Mouse (Mus musculus) ES-E14 (cell line): ENCODE results near the gene Pheta1. TPM values are rescaled to one million over a fixed set of nuclear protein-coding genes. Genes with fewer than 3 reads are reported as not detected.

Experiments
- DNase-seq: peaks from one replicate; pipeline ENCODE4 v3.0.0-alpha.2; 2013; ENCODE audit warnings: low read depth, low spot score
- H3K27ac ChIP-seq: 2 replicates; pipeline ENCODE4 v1.5.1; 2012; ENCODE audit warnings: low read depth, mild to moderate bottlenecking, low read length, moderate library complexity, mixed read lengths; ENCODE audit not compliant: poor library complexity, insufficient read depth, severe bottlenecking
- H3K36me3 ChIP-seq: 2 replicates; pipeline ENCODE4 v1.6.1; 2012; ENCODE audit warnings: mild to moderate bottlenecking, low read length, moderate library complexity, mixed read lengths; ENCODE audit not compliant: control insufficient read depth, poor library complexity, insufficient read depth, severe bottlenecking
- H3K4me1 ChIP-seq, 2 experiments: fragments of 150-350 bp in 1 of 2; sonication (generic) in 1 of 2; 2 replicates each; pipeline ENCODE4 v1.6.1; 2012; ENCODE audit warnings: low read length in 2 of 2, mild to moderate bottlenecking in 1 of 2, mixed read lengths in 1 of 2; ENCODE audit not compliant: control insufficient read depth in 2 of 2, insufficient read depth in 2 of 2, poor library complexity in 1 of 2
- H3K4me3 ChIP-seq, 2 experiments: fragments of 150-350 bp in 1 of 2; sonication (generic) in 1 of 2; 2 replicates each; pipeline ENCODE4 v1.5.1; 2012; ENCODE audit warnings: low read length in 2 of 2, low read depth in 1 of 2, mild to moderate bottlenecking in 1 of 2, mixed read lengths in 1 of 2; ENCODE audit not compliant: insufficient read depth in 1 of 2, poor library complexity in 1 of 2, severe bottlenecking in 1 of 2
- H3K9ac ChIP-seq: 2 replicates; pipeline ENCODE4 v1.6.1; 2012; ENCODE audit warnings: low read depth, mild to moderate bottlenecking, low read length, mixed read lengths; ENCODE audit not compliant: poor library complexity, insufficient read depth, severe bottlenecking
- H3K9me3 ChIP-seq: fragments of 150-350 bp; sonication (generic); 2 replicates; pipeline ENCODE4 v1.6.1; 2012; ENCODE audit warnings: low read depth, mild to moderate bottlenecking, low read length; ENCODE audit not compliant: control insufficient read depth, insufficient read depth
- CHD2 ChIP-seq: IDR thresholded peaks from 2 replicates; pipeline ENCODE4 v1.6.1; 2014; ENCODE audit warnings: mild to moderate bottlenecking, low read depth, low read length, inconsistent platforms
- HCFC1 ChIP-seq: IDR thresholded peaks from 2 replicates; pipeline ENCODE4 v1.6.1; 2012; ENCODE audit warnings: low read length, inconsistent platforms, borderline replicate concordance; ENCODE audit not compliant: insufficient read depth
- MAFK ChIP-seq: IDR thresholded peaks from 2 replicates; pipeline ENCODE4 v1.6.1; 2014; ENCODE audit warnings: mild to moderate bottlenecking, low read depth, low read length, inconsistent platforms; ENCODE audit not compliant: insufficient read depth
- ZC3H11A ChIP-seq: IDR thresholded peaks from 2 replicates; pipeline ENCODE4 v1.6.1; 2012; ENCODE audit warnings: low read depth, mild to moderate bottlenecking, inconsistent platforms, low read length, borderline replicate concordance
- ZNF384 ChIP-seq: IDR thresholded peaks from 2 replicates; pipeline ENCODE4 v1.6.1; 2012; ENCODE audit warnings: low read depth, low read length, inconsistent platforms
- in situ Hi-C, 2 experiments: fragments of 600-800 bp; cut with MboI; formaldehyde crosslinking; loops; one replicate each; pipeline ENCODE4 v1.15.1; 2025; ENCODE audit warnings: low sequenced_read_pairs in 2 of 2, inconsistent platforms in 1 of 2; ENCODE audit not compliant: unreplicated experiment in 2 of 2
- total RNA-seq: library from RNA; depleted of rRNA; stranded (reverse); fragments of 300-350 nt; gene quantifications from 2 replicates; pipeline ENCODE4 v1.2.3, GENCODE M21; 2012

Gene Pheta1
- total RNA-seq, 1 experiment: 13.6 TPM

- H3K4me3 ChIP-seq: peak overlapping the region in 1 of 2 experiments; percentile 92; a peak in 1 of 4 replicates
Measured at GRCm38 (mm10) chr5:121834991-121835747, 13.6 kb upstream of the Pheta1 start.

GRCm38 (mm10) chr5:121835949-121836691 is 12.7 kb upstream of the Pheta1 start:
- no peaks in the 10 kb centered on the region for H3K9me3 ChIP-seq
- TF ChIP-seq ZNF384 (no peak), CHD2 (no peak), ZC3H11A (no peak), HCFC1 (peak; percentile 50; the same call in 1 of the 2 replicates)
- H3K36me3 ChIP-seq: no peaks in the 10 kb centered on the region; the same call in 1 of the 2 replicates
- DNase-seq: no peak
- H3K4me3 ChIP-seq: peak overlapping the region; percentile 89 to 92
- H3K27ac ChIP-seq: no peak overlapping the region
- H3K9ac ChIP-seq: peak overlapping the region; percentile 92
- H3K4me1 ChIP-seq: peaks cover 3 to 26% of the 10 kb centered on the region in 2 experiments
- in situ Hi-C loops: no loop called here

More at GRCm38 (mm10) chr5:121834991-121835747, 13.6 kb upstream of the Pheta1 start:
- Histone ChIP-seq H3K36me3 (no peaks in the 10 kb centered on the region; the same call in 1 of the 2 replicates), H3K27ac (no peak overlapping the region), H3K9ac (no peak overlapping the region), H3K9me3 (no peaks in the 10 kb centered on the region), H3K4me1 (peaks cover 3 to 26% of the 10 kb centered on the region in 2 experiments)
- TF ChIP-seq HCFC1 (no peak), ZC3H11A (no peak), MAFK (no peak), ZNF384 (no peak), CHD2 (no peak)
- DNase-seq: no peak
- in situ Hi-C loops: no loop called here

- Histone ChIP-seq H3K36me3 (no peaks in the 10 kb centered on the region; the same call in 1 of the 2 replicates), H3K9me3 (no peaks in the 10 kb centered on the region), H3K9ac (peak overlapping the region; percentile 92), H3K4me1 (peaks cover 3 to 26% of the 10 kb centered on the region in 2 experiments), H3K4me3 (peak overlapping the region; percentile 89 to 92), H3K27ac (peak overlapping the region; percentile 69)
- peak; percentile 91 for DNase-seq
- TF ChIP-seq ZC3H11A (no peak), ZNF384 (peak; percentile 81; the same call in 1 of the 2 replicates)
- in situ Hi-C loops: no loop called here
Measured at GRCm38 (mm10) chr5:121836692-121837415, 11.9 kb upstream of the Pheta1 start.

GRCm38 (mm10) chr5:121837441-121838340 is 11.1 kb upstream of the Pheta1 start, which contains the start of gene Sh2b3:
TSS of gene Sh2b3 (minus strand) at chr5:121837646.
- H3K9ac ChIP-seq: peak within 1 kb of the TSS; percentile 92
- peak within 1 kb of the TSS; percentile 69 for H3K27ac ChIP-seq
- H3K9me3 ChIP-seq: no peaks in the 10 kb centered on the region
- peak within 1 kb of the TSS; percentile 89 to 92 for H3K4me3 ChIP-seq
- DNase-seq: no peak
- H3K4me1 ChIP-seq: peaks cover 3 to 26% of the 10 kb centered on the region in 2 experiments
- H3K36me3 ChIP-seq: no peaks in the 10 kb centered on the region; the same call in 1 of the 2 replicates
- TF ChIP-seq ZNF384 (no peak), CHD2 (peak; percentile 33; the same call in 1 of the 2 replicates)
- in situ Hi-C loops: no loop called here
